Mouse (Mus musculus) myocyte (in vitro differentiated cells): ENCODE data around the gene Tmem86a.

ENCODE experiments used
- CEBPB ChIP-seq: IDR thresholded peaks from 2 replicates; pipeline ENCODE4 v1.6.1; 2011; ENCODE audit warnings: mild to moderate bottlenecking, moderate library complexity; ENCODE audit not compliant: poor library complexity, insufficient read depth, severe bottlenecking
- E2F4 ChIP-seq: IDR thresholded peaks from one replicate; pipeline ENCODE4 v1.6.1; 2011; ENCODE audit warnings: mild to moderate bottlenecking, control low read depth, moderate library complexity; ENCODE audit not compliant: insufficient read depth
- MAX ChIP-seq: IDR thresholded peaks from one replicate; pipeline ENCODE4 v1.6.1; 2011; ENCODE audit warnings: low read depth, mild to moderate bottlenecking, control low read depth
- MYOG ChIP-seq, 3 experiments: IDR thresholded peaks; one replicate each; pipeline ENCODE4 v1.6.1; 2011; ENCODE audit warnings: control low read depth in 2 of 3, low read depth in 2 of 3, mild to moderate bottlenecking in 2 of 3; ENCODE audit not compliant: insufficient read length in 2 of 3, control insufficient read depth in 1 of 3, insufficient read depth in 1 of 3
- POLR2A ChIP-seq: IDR thresholded peaks from one replicate; pipeline ENCODE4 v1.6.1; 2011; ENCODE audit warnings: low read depth, mild to moderate bottlenecking, control low read depth, moderate library complexity; ENCODE audit not compliant: insufficient read length
- REST ChIP-seq: IDR thresholded peaks from one replicate; pipeline ENCODE4 v1.6.1; 2011; ENCODE audit warnings: mild to moderate bottlenecking, control low read depth, moderate library complexity; ENCODE audit not compliant: insufficient read depth, insufficient read length
- USF1 ChIP-seq: IDR thresholded peaks from one replicate; pipeline ENCODE4 v1.6.1; 2011; ENCODE audit warnings: low read depth, mild to moderate bottlenecking, control low read depth, moderate library complexity

DNA sequence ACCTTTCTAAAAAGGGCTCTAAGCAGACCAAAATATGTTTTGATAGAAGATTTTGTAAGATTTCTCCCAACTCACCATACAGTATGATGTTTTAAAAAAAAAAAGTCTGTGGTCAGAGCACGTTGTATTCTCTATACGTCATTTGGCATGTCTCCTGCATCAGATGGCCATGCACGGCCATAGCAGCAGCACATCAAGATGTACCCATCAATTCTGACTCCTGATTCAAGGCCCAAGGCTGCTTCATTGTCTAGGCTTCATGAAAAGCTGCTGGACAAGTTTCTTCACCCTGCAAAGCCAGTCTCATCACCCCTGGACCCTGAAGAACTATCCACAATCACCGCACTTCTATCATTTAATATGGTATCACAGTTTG is 48.5 kb upstream of the Tmem86a start:
- TF ChIP-seq REST (no peak), POLR2A (no peak), CEBPB (no peak), E2F4 (no peak), USF1 (no peak), MYOG (IDR thresholded peaks at IDR 0.05; ENCODE audit: control insufficient read depth in 1 of 3, insufficient read depth in 1 of 3, insufficient read length in 2 of 3, low read depth in 2 of 3) (no peak), MAX (no peak)
